Mouse (Mus musculus): ENCODE data around the gene Cd38.

Cd38 gene

GRCm38 (mm10) chr5:43947330-43947977, 79.1 kb downstream of the Cd38 start:
- DNase-seq (ENCODE audit: low read depth, low spot score), result peak; percentile 16

- peak; percentile 93 for DNase-seq (ENCODE audit: low read depth, low spot score)
Measured at GRCm38 (mm10) chr5:43948111-43948743, 79.9 kb downstream of the Cd38 start.

- DNase-seq (ENCODE audit: low read depth, low spot score), result peak; percentile 48
Measured at GRCm38 (mm10) chr5:43948748-43949275, 80.5 kb downstream of the Cd38 start.

- DNase-seq (ENCODE audit: low read depth, low spot score), result no peak
Measured at GRCm38 (mm10) chr5:43953241-43953640, 84.9 kb downstream of the Cd38 start.

GRCm38 (mm10) chr5:43959884-43960440, 91.6 kb downstream of the Cd38 start:
- DNase-seq (ENCODE audit: low read depth, low spot score), result no peak

- DNase-seq (ENCODE audit: low read depth, low spot score), result no peak
Measured at GRCm38 (mm10) chr5:43961056-43961455, 92.7 kb downstream of the Cd38 start.
